Mouse (Mus musculus) embryo, embryonic 9.5 days (tissue): ENCODE results near the gene Vmn1r235.
"Not testable (repeated sequence)": the region's sequence is repeated elsewhere in the genome, so short reads cannot be mapped to it uniquely, and the experiment has no call there.

Experiments used
- DNase-seq: peaks from one replicate; pipeline ENCODE4 v3.0.0-alpha.2; 2017; ENCODE audit errors: extremely low spot score

Vmn1r235 gene

GRCm38 (mm10) chr17:21256111-21256510 lies at the start of gene Vmn1r235:
Gene Vmn1r235 (plus strand): TSS chr17:21256411.
- no peak for DNase-seq

GRCm38 (mm10) chr17:21211081-21211480 lies 45.1 kb upstream of the Vmn1r235 start:
- not testable (repeated sequence) for DNase-seq

GRCm38 (mm10) chr17:21225787-21226186 lies 30.4 kb upstream of the Vmn1r235 start, which contains the start of gene Vmn1r234:
Gene Vmn1r234 (plus strand): TSS chr17:21226087.
- no peak for DNase-seq

GRCm38 (mm10) chr17:21231654-21232053 lies 24.6 kb upstream of the Vmn1r235 start:
- DNase-seq: peak; percentile 59

- DNase-seq: peak; percentile 28
Measured at GRCm38 (mm10) chr17:21272103-21272502, 15.9 kb downstream of the Vmn1r235 start.

- no peak for DNase-seq
Measured at GRCm38 (mm10) chr17:21282642-21283041, 26.4 kb downstream of the Vmn1r235 start, which contains the start of gene Vmn1r236. Gene Vmn1r236 (plus strand): TSS chr17:21282942.

GRCm38 (mm10) chr17:21284395-21284794 lies 28.2 kb downstream of the Vmn1r235 start:
- no peak for DNase-seq

GRCm38 (mm10) chr17:21289695-21290094 lies 33.5 kb downstream of the Vmn1r235 start:
- DNase-seq: no peak

GRCm38 (mm10) chr17:21311565-21311964 lies 55.4 kb downstream of the Vmn1r235 start, which contains the start of gene Vmn1r237:
Gene Vmn1r237 (plus strand): TSS chr17:21311865.
- no peak for DNase-seq
